Mouse (Mus musculus): Measurements from ENCODE around the gene Wnk1.

DNA sequence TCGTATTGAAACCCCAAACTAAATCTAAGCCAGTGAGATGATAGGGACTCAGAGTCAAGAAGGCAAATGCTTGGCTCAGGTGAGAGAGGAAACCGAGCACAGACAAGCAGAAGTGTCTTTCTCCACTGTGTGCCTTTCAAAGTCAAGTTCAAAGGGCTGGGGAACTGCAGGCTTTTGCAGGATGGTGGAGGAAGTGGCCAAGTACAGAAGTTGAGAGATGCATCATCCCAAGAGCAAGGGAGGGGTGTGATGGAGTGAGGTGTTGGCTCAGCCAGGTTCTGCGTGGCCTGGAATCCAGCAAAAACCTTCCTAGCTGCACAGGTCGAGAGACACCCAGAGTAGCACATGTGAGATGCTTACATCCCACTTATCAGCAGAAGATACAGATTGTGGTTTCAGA lies 43.0 kb upstream of the Wnk1 start:
- TF ChIP-seq CTCF (IDR thresholded peaks at IDR 0.05; ENCODE audit: low read depth, low read length) (no peak), POLR2A (IDR thresholded peaks at IDR 0.05; ENCODE audit: extremely low read depth, insufficient read depth, low read length) (no peak)
